Mouse (Mus musculus) frontal cortex, postnatal 36 days (tissue): Measurements from ENCODE around the gene Gm15517.

ENCODE experiments used
- DNase-seq, 2 experiments: peaks; one replicate each; pipeline ENCODE4 v3.0.0; 2022; ENCODE audit warnings: low spot score in 2 of 2

Gene Gm15517

DNA sequence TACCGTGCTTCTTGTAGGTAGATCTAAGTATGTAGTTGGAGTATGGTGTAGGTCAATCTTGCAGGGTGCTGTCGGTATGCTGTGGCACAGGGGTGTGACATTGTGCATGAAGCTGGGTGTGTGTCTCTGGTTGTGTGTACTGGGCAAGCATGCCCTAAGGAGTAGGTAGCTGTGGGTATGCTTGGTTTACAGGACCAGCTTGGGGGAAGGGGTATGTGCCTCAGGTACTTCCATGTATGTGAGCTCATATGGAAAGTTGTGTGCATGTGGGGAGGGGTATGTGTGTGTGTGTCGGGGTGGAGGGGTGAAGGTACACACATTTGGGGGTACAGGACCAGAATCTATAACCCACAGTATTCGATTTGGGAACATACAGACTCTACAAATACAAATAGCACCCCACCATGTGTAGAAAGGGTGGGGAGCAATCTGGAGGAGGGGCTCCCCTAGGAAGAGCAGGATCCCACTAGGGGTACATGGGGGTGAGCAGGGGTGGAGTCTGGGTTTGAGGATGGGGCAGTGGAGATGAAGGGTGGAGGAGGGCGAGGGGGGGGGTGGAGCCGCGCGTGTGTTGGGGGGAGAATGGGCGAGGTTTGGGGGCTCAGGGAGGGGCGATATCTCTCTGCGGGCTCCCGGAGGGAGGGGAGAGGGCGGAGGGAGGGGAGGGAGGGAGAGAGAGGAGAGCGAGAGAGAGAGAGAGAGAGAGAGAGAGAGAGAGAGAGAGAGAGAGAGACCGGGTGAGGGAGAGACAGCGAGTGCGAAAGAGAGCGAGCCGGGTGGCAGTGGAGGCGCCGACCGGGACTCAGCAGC, 48.4 kb downstream of the Gm15517 start, which contains the start of gene Shank1:
Gene Shank1, plus strand, starts transcription at position 779 of the 810 bp plus-strand sequence.
- no peak for DNase-seq

GRCm38 (mm10) chr7:44310285-44310877, 49.1 kb downstream of the Gm15517 start:
- DNase-seq, result no peak

GRCm38 (mm10) chr7:44310878-44311712, 49.8 kb downstream of the Gm15517 start:
- DNase-seq, result peak; percentile 79 to 80
